Mouse (Mus musculus): ENCODE measurements around the gene Mosmo. TPM values are rescaled to one million over a fixed set of nuclear protein-coding genes. Genes with fewer than 3 reads are reported as not detected.
"Not testable (repeated sequence)": the region's sequence is repeated elsewhere in the genome, so short reads cannot be mapped to it uniquely, and the experiment has no call there.

The Mosmo gene
- polyA plus RNA-seq, 1 experiment from 2014 or later = 10.4 TPM

DNA sequence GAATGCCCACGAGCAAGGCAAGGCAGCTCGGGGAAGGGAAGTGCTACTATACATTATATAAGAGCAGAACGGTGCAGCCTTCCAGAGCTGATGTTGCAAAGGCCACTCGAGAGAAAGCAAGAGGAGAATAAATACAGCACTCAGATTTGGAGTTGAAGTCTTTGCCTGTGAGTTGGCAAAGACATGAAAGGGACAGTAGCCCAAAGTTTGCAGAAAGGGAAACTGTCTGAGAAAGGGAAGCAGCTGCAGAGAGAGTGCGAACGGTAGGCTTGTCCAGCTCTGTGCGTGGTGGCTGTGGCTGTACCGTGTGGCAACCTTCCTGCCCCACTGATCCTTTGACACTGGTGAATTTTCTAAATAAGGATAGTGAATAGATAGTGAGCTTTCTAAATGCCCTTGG, 1.6 kb downstream of the Mosmo start:
- H3K27me3 ChIP-seq (ENCODE audit: insufficient read depth, poor library complexity, severe bottlenecking) = no peaks in the 10 kb centered on the region
- H3K36me3 ChIP-seq = no peaks in the 10 kb centered on the region
- no peak overlapping the region for H3K27ac ChIP-seq
- no peaks in the 10 kb centered on the region for H3K9me3 ChIP-seq
- peak overlapping the region; percentile 97 for H3K4me3 ChIP-seq
- 67% methylated on average over 8 of the region's 8 CpGs for WGBS
- DNase-seq (ENCODE audit: low spot score) = no peak
- H3K4me1 ChIP-seq (replicated peaks) = peaks cover 35% of the 10 kb centered on the region

GRCm38 (mm10) chr7:120682002-120682401, 4.6 kb downstream of the Mosmo start:
- WGBS = 91% methylated on average over 4 of the region's 4 CpGs

DNA sequence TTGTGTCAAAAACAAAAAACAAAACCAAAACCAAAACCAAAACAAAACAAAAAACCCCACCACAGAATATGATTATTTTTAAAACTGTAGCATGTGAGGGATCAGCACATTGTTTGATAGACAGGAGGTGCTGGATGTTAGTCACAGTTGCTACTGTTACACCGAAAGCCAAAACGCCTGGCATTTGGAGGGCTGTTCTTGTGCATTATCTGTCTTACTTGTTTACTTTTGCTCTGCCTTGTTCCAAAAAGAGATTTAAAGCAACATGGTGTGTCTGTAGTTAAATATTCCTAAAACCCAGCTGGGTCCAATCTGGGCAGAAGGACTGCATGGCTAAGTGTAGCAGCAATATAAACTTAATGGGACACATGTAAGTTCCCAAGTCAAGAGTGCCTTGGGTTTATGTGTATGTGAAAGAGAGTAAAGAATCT, 7.3 kb downstream of the Mosmo start:
- H3K36me3 ChIP-seq = no peaks in the 10 kb centered on the region
- no peak for DNase-seq (ENCODE audit: low spot score)
- peaks cover 8% of the 10 kb centered on the region for H3K4me1 ChIP-seq (replicated peaks)
- H3K4me3 ChIP-seq = no peak overlapping the region
- 95% methylated on average over 2 of the region's 2 CpGs for WGBS
- H3K27me3 ChIP-seq (ENCODE audit: insufficient read depth, poor library complexity, severe bottlenecking) = no peaks in the 10 kb centered on the region
- H3K9me3 ChIP-seq = no peaks in the 10 kb centered on the region
- H3K27ac ChIP-seq = no peak overlapping the region

More at GRCm38 (mm10) chr7:120682002-120682401, 4.6 kb downstream of the Mosmo start:
- Histone ChIP-seq H3K36me3 (no peaks in the 10 kb centered on the region), H3K9me3 (no peaks in the 10 kb centered on the region), H3K4me1 (replicated peaks) (peaks cover 26% of the 10 kb centered on the region), H3K4me3 (no peak overlapping the region), H3K27ac (no peak overlapping the region), H3K27me3 (ENCODE audit: insufficient read depth, poor library complexity, severe bottlenecking) (no peaks in the 10 kb centered on the region)
- no peak for DNase-seq (ENCODE audit: low spot score)

DNA sequence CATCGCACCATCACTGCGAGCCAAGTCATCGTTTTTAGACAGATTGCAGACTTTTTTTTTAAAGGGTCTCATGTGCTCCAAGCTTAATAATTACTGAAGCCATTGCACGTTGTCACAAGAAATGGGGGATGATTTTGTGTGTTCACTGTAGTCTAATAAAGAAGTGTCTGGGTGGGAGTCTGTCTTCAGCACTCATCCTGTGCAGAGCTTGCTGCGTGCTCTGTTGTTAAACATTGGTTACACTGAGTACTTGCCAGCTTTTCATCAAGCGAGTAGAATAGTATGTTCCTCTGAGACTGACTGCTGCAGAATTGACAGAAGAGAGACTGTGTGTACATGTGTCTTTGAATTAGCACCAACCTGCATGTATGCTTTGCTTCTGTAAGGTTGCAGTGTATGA, 7.8 kb downstream of the Mosmo start:
- 94% methylated on average over 6 of the region's 6 CpGs for WGBS
- Histone ChIP-seq H3K9me3 (no peaks in the 10 kb centered on the region), H3K4me3 (no peak overlapping the region), H3K36me3 (peaks cover 3% of the 10 kb centered on the region; the same call in 1 of the 2 replicates), H3K27me3 (ENCODE audit: insufficient read depth, poor library complexity, severe bottlenecking) (no peaks in the 10 kb centered on the region), H3K27ac (no peak overlapping the region), H3K4me1 (replicated peaks) (peaks cover 3% of the 10 kb centered on the region; the same call in 1 of the 2 replicates)
- no peak for DNase-seq (ENCODE audit: low spot score)

- DNase-seq (ENCODE audit: low spot score) = peak; percentile 14
- WGBS = 72% methylated on average over 4 of the region's 4 CpGs
Observed at GRCm38 (mm10) chr7:120690634-120691033, 13.2 kb downstream of the Mosmo start.

GRCm38 (mm10) chr7:120693831-120694375, 16.5 kb downstream of the Mosmo start:
- Histone ChIP-seq H3K27ac (no peak overlapping the region), H3K4me1 (replicated peaks) (peaks cover 4% of the 10 kb centered on the region), H3K27me3 (ENCODE audit: insufficient read depth, poor library complexity, severe bottlenecking) (no peaks in the 10 kb centered on the region), H3K9me3 (no peaks in the 10 kb centered on the region), H3K36me3 (peaks cover 31% of the 10 kb centered on the region), H3K4me3 (no peak overlapping the region)
- DNase-seq (ENCODE audit: low spot score) = no peak
- WGBS = 97% methylated on average over 5 of the region's 5 CpGs

More at GRCm38 (mm10) chr7:120690634-120691033, 13.2 kb downstream of the Mosmo start:
- H3K27ac ChIP-seq = no peak overlapping the region
- no peaks in the 10 kb centered on the region for H3K27me3 ChIP-seq (ENCODE audit: insufficient read depth, poor library complexity, severe bottlenecking)
- H3K36me3 ChIP-seq = peaks cover 25% of the 10 kb centered on the region
- H3K4me1 ChIP-seq (replicated peaks) = peaks cover 4% of the 10 kb centered on the region
- H3K9me3 ChIP-seq = no peaks in the 10 kb centered on the region
- H3K4me3 ChIP-seq = no peak overlapping the region

DNA sequence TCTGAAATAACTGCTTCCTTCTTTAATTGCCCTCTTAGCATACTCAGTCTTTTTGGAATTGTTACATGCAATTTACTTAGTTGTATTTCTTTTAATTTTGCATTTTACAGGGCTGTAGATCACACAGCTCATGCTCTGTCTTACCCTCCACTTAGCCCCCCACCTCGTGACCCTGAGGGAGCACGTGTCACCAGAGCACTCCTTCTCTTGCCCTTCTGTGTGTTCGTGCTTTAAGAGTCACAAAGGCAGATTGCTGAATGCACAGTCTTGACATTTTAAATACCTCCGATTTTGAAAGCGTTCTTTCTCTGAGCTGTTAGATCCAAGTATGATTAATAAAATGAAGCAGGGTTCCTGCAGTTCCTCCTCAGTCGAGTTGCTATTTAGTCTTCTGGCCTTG, 17.8 kb downstream of the Mosmo start:
- Histone ChIP-seq H3K27me3 (ENCODE audit: insufficient read depth, poor library complexity, severe bottlenecking) (no peaks in the 10 kb centered on the region), H3K27ac (no peak overlapping the region), H3K4me1 (replicated peaks) (peaks cover 4% of the 10 kb centered on the region), H3K9me3 (no peaks in the 10 kb centered on the region), H3K36me3 (peaks cover 29% of the 10 kb centered on the region), H3K4me3 (no peak overlapping the region)
- 30% methylated on average over 6 of the region's 6 CpGs for WGBS
- DNase-seq (ENCODE audit: low spot score) = no peak

GRCm38 (mm10) chr7:120695641-120696040, 18.2 kb downstream of the Mosmo start:
- Histone ChIP-seq H3K36me3 (peaks cover 24% of the 10 kb centered on the region), H3K4me3 (no peak overlapping the region), H3K27ac (no peak overlapping the region), H3K4me1 (replicated peaks) (peaks cover 4% of the 10 kb centered on the region), H3K9me3 (no peaks in the 10 kb centered on the region), H3K27me3 (ENCODE audit: insufficient read depth, poor library complexity, severe bottlenecking) (no peaks in the 10 kb centered on the region)
- WGBS = 48% methylated on average over 1 of the region's 1 CpGs
- DNase-seq (ENCODE audit: low spot score) = no peak

DNA sequence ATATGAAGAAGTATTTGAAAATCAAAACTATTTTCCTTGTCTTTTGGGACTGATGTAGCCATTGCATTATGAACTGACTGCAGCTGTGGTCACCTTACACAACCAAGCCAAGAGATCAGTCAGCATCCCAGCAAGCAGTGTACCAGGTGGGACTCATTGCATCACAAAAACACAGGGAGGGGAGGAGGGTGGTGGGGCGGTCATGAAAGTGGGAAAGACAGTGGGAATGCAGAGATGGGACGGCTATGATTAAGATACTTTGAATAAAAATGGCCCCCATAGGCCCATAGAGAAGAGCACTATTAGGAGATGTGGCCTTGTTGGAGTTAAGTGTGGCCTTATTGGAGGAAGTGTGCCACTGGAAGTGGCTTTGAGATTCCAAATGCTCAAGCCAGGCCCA, 18.9 kb downstream of the Mosmo start:
- Histone ChIP-seq H3K36me3 (peaks cover 17% of the 10 kb centered on the region; the same call in 1 of the 2 replicates), H3K4me1 (replicated peaks) (peaks cover 4% of the 10 kb centered on the region), H3K27me3 (ENCODE audit: insufficient read depth, poor library complexity, severe bottlenecking) (no peaks in the 10 kb centered on the region), H3K9me3 (no peaks in the 10 kb centered on the region), H3K4me3 (no peak overlapping the region), H3K27ac (no peak overlapping the region)
- no peak for DNase-seq (ENCODE audit: low spot score)
- WGBS = 90% methylated on average over 2 of the region's 2 CpGs

DNA sequence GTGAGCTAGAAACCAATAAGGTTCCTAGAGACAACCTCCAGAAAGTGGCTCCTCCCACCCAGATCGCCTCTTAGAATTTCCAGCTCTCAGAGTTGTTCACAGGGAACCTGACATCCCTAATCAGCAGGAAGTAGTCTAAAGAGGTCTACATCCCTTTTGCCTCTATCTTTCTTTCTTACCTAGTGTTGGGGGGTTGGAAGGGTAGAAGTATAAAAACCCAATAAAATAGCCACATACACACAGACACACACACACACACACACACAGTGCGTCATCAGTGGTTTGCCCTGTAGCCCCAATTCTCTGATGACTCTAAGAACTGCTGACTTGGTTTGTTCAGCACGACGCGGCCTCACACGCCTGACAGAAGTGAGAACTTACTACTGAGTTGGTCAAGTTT, 22.2 kb downstream of the Mosmo start:
- no peak overlapping the region for H3K4me3 ChIP-seq
- WGBS = 92% methylated on average over 6 of the region's 6 CpGs
- no peak for DNase-seq (ENCODE audit: low spot score)
- H3K27ac ChIP-seq = no peak overlapping the region
- H3K4me1 ChIP-seq (replicated peaks) = peaks cover 4% of the 10 kb centered on the region
- no peaks in the 10 kb centered on the region for H3K27me3 ChIP-seq (ENCODE audit: insufficient read depth, poor library complexity, severe bottlenecking)
- H3K9me3 ChIP-seq = no peaks in the 10 kb centered on the region
- H3K36me3 ChIP-seq = 0 out of 2 replicates have a peak, but pooled peaks cover 6% of the 10 kb centered on the region

DNA sequence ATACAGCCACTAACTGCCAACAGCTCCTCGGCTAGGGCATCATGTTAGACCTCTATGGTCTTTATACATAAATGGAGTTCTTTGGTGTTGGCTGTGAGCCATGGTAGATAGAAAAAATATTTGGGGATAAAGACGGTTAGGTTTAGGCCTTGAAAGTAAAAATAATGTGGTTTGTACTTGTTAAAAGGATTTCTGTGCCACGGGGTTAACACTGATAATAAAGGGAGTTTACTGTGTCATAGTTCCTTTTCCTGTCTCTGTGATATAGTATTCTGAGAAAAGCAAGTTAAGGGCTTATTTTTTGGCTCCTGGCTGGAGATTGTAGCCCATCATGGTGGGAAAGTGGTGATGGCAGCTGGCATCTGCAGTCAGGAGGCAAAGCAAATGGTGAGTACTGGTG, 26.5 kb downstream of the Mosmo start:
- H3K4me1 ChIP-seq (replicated peaks) = no peaks in the 10 kb centered on the region
- no peaks in the 10 kb centered on the region for H3K36me3 ChIP-seq
- no peaks in the 10 kb centered on the region for H3K27me3 ChIP-seq (ENCODE audit: insufficient read depth, poor library complexity, severe bottlenecking)
- no peak overlapping the region for H3K4me3 ChIP-seq
- WGBS = 92% methylated on average over 3 of the region's 3 CpGs
- H3K9me3 ChIP-seq = no peaks in the 10 kb centered on the region
- no peak for DNase-seq (ENCODE audit: low spot score)
- no peak overlapping the region for H3K27ac ChIP-seq

DNA sequence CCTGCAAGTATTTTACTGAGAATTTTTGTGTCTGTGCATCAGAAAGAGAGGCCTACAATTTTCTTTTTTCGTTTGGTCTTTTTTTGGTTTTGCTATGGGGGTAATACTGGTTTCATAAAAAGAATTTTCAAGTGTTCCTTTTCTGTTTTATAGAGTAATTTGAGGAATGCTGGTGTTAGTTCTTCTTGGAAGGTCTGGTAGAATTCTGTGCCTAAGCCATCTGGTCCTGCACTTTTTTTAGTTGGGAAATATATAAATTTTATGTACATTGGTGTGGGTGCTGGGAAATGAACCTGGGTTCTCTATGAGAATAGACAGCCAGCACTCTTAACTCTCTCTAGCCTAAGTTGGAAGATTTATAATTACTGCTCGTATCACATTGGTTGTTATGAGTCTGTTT, 34.7 kb downstream of the Mosmo start:
- 92% methylated on average over 2 of the region's 2 CpGs for WGBS
- DNase-seq (ENCODE audit: low spot score) = no peak
- Histone ChIP-seq H3K4me3 (no peak overlapping the region), H3K27me3 (ENCODE audit: insufficient read depth, poor library complexity, severe bottlenecking) (no peaks in the 10 kb centered on the region), H3K36me3 (peaks cover 10% of the 10 kb centered on the region), H3K27ac (no peak overlapping the region), H3K4me1 (replicated peaks) (no peaks in the 10 kb centered on the region), H3K9me3 (no peaks in the 10 kb centered on the region)

DNA sequence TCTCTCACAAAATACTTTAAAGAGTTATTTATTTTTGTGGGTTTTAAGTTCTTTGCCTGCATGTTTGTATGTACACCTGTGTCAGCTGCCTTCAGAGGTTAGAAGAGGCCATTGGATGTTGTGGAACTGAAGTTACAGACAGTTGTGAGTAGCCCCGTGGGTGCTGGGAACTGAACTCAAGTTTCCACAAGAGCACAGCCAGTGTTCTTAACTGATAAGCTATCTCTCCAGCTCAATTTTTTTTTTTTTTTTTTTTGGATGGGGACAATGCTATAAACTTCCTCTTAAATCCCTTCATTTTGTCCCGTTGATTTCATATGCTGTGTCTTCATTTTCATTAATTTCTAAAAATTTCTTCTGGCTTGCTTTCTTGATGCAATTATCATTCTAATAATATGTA, 35.8 kb downstream of the Mosmo start:
- Histone ChIP-seq H3K27ac (no peak overlapping the region), H3K36me3 (peaks cover 10% of the 10 kb centered on the region), H3K27me3 (ENCODE audit: insufficient read depth, poor library complexity, severe bottlenecking) (no peaks in the 10 kb centered on the region), H3K4me1 (replicated peaks) (no peaks in the 10 kb centered on the region), H3K9me3 (no peaks in the 10 kb centered on the region), H3K4me3 (no peak overlapping the region)
- no peak for DNase-seq (ENCODE audit: low spot score)
- 98% methylated on average over 2 of the region's 2 CpGs for WGBS

GRCm38 (mm10) chr7:120713951-120714350, 36.5 kb downstream of the Mosmo start:
- H3K9me3 ChIP-seq; H3K4me3 ChIP-seq; H3K27ac ChIP-seq; H3K4me1 ChIP-seq (replicated peaks); H3K27me3 ChIP-seq (ENCODE audit: insufficient read depth, poor library complexity, severe bottlenecking); DNase-seq (ENCODE audit: low spot score): not testable (repeated sequence)
- WGBS = 94% methylated on average over 11 of the region's 11 CpGs
- peaks cover 10% of the 10 kb centered on the region for H3K36me3 ChIP-seq
